12 mouse cellular contexts compared by ENCODE assay signal in genomic region chr4:3228476-3228875, GRCm38 (mm10). TPM values are rescaled to one million over a fixed set of nuclear protein-coding genes. Genes with fewer than 3 reads are reported as not detected.
DNase-seq lines count a peak whose midpoint lies in the region; ATAC-seq and TF ChIP-seq lines count a peak whose summit lies in the region.
"Had no signal": no experiment of that assay in that cellular context is flagged by ENCODE, and none has a peak within 500 bp of the region (broad histone marks: within the 10 kb centered on the region; RNA-seq: fewer than 3 reads in every experiment).

No protein-coding gene starts in this region.

- peaks cover 38% of the 10 kb centered on the region for H3K9me3 ChIP-seq in heart, embryonic 11.5 days (replicated peaks; ENCODE audit: control insufficient read depth, low read length)
- peaks cover 25% of the 10 kb centered on the region for H3K9me3 ChIP-seq in embryonic facial prominence, embryonic 15.5 days (replicated peaks)
- peaks cover 27% of the 10 kb centered on the region; the same call in 1 of the 2 replicates for H3K9me3 ChIP-seq in liver, embryonic 13.5 days (replicated peaks)

- TF ChIP-seq CTCF in left cerebral cortex, adult 2 months (IDR thresholded peaks at IDR 0.05): no peak

- DNase-seq in heart, adult 9 months (ENCODE audit: low spot score in 2 of 2): no peak
- DNase-seq in 3T3-L1 (ENCODE audit: low read depth, low spot score): peak; percentile 15
- DNase-seq in liver, embryonic 13.5 days: no peak
- no peak for DNase-seq in left cerebral cortex, adult 2 months (ENCODE audit: extremely low spot score in 1 of 2, low spot score in 2 of 2)
- no peak for DNase-seq in left cerebral cortex, adult 11 months (ENCODE audit: low spot score)
- DNase-seq in gastrocnemius, postnatal 4 days (ENCODE audit: low spot score in 2 of 2): no peak

- H3K27ac ChIP-seq in heart, embryonic 11.5 days (ENCODE audit: low read depth, low read length): no peak overlapping the region
- H3K27ac ChIP-seq in embryonic facial prominence, embryonic 15.5 days (replicated peaks): no peak overlapping the region
- H3K27ac ChIP-seq in liver, embryonic 13.5 days: no peak overlapping the region
- H3K27ac ChIP-seq in left cerebral cortex, adult 2 months: no peak overlapping the region
- H3K27ac ChIP-seq: heart, embryonic 13.5 days; liver, embryonic 15.5 days had no signal

- H3K9ac ChIP-seq in heart, embryonic 11.5 days (ENCODE audit: low read depth, low read length): no peak overlapping the region
- no peak overlapping the region for H3K9ac ChIP-seq in embryonic facial prominence, embryonic 15.5 days
- H3K9ac ChIP-seq in liver, embryonic 13.5 days: no peak overlapping the region
- H3K9ac ChIP-seq: heart, embryonic 13.5 days; liver, embryonic 15.5 days had no signal

- intact Hi-C loops in left cerebral cortex, adult 2 months (cut with DNase I): no loop called here

- no peaks in the 10 kb centered on the region for H3K27me3 ChIP-seq in heart, embryonic 11.5 days (ENCODE audit: control insufficient read depth, insufficient read depth, low read length)
- H3K27me3 ChIP-seq in embryonic facial prominence, embryonic 15.5 days: no peaks in the 10 kb centered on the region
- H3K27me3 ChIP-seq in liver, embryonic 13.5 days: peaks cover 5% of the 10 kb centered on the region; the same call in 1 of the 2 replicates
- H3K27me3 ChIP-seq: heart, embryonic 13.5 days had no signal

- ATAC-seq in heart, embryonic 11.5 days (replicated peaks; ENCODE audit: insufficient number of reproducible peaks, low FRiP score, low TSS enrichment): peak; percentile 14
- peak; percentile 13; the same call in 1 of the 2 replicates for ATAC-seq in embryonic facial prominence, embryonic 15.5 days (ENCODE audit: insufficient number of reproducible peaks, low FRiP score, low TSS enrichment, low read depth)
- peak; percentile 6; the same call in 1 of the 2 replicates for ATAC-seq in liver, embryonic 13.5 days (ENCODE audit: low read depth)

- H3K4me2 ChIP-seq in heart, embryonic 11.5 days: no peak overlapping the region
- no peak overlapping the region for H3K4me2 ChIP-seq in embryonic facial prominence, embryonic 15.5 days (replicated peaks)
- no peak overlapping the region for H3K4me2 ChIP-seq in liver, embryonic 13.5 days
- H3K4me2 ChIP-seq: heart, embryonic 13.5 days; liver, embryonic 15.5 days had no signal

- no peaks in the 10 kb centered on the region for H3K4me1 ChIP-seq in heart, embryonic 11.5 days (ENCODE audit: control insufficient read depth, insufficient read depth, low read length)
- H3K4me1 ChIP-seq in embryonic facial prominence, embryonic 15.5 days: no peaks in the 10 kb centered on the region
- H3K4me1 ChIP-seq in liver, embryonic 13.5 days (replicated peaks): peaks cover 13% of the 10 kb centered on the region
- H3K4me1 ChIP-seq: heart, embryonic 13.5 days had no signal

- H3K4me3 ChIP-seq in heart, embryonic 11.5 days (ENCODE audit: low read depth, low read length): no peak overlapping the region
- H3K4me3 ChIP-seq in embryonic facial prominence, embryonic 15.5 days (replicated peaks): no peak overlapping the region
- no peak overlapping the region for H3K4me3 ChIP-seq in liver, embryonic 13.5 days (replicated peaks)
- no peak overlapping the region for H3K4me3 ChIP-seq in left cerebral cortex, adult 2 months
- H3K4me3 ChIP-seq: heart, embryonic 13.5 days; liver, embryonic 15.5 days; myocyte had no signal

- no peaks in the 10 kb centered on the region for H3K36me3 ChIP-seq in heart, embryonic 11.5 days (ENCODE audit: control insufficient read depth, insufficient read depth, low read length)
- H3K36me3 ChIP-seq in embryonic facial prominence, embryonic 15.5 days: no peaks in the 10 kb centered on the region
- no peaks in the 10 kb centered on the region for H3K36me3 ChIP-seq in liver, embryonic 13.5 days
- H3K36me3 ChIP-seq: heart, embryonic 13.5 days; liver, embryonic 15.5 days had no signal

- 65% methylated on average over 4 of the region's 4 CpGs for WGBS in heart, embryonic 11.5 days (ENCODE audit: insufficient replicate concordance)
- WGBS in embryonic facial prominence, embryonic 15.5 days: 61% methylated on average over 4 of the region's 4 CpGs
- 49% methylated on average over 4 of the region's 4 CpGs for whole genome bisulfite sequencing in liver, embryonic 13.5 days (ENCODE audit: insufficient replicate concordance)

RNA-seq across cellular contexts. Expression of gene Vmn1r3, which starts 43.3 kb away (rescaled TPM):
- polyA plus RNA-seq in heart, embryonic 11.5 days (2014; fragmentation: Nextera tagmentation; extraction: Ambion mirVana): not detected in 2 replicates
- not detected in 2 replicates for polyA plus RNA-seq in embryonic facial prominence, embryonic 15.5 days (2015; fragmentation: Nextera tagmentation; extraction: Ambion mirVana)
- not detected in 2 replicates for polyA plus RNA-seq in liver, embryonic 13.5 days (2015; fragmentation: Nextera tagmentation; extraction: Ambion mirVana)
- total RNA-seq in left cerebral cortex, adult 2 months (2021): not detected
- not detected for total RNA-seq in gastrocnemius, postnatal 4 days (2021)
- polyA plus RNA-seq: heart, embryonic 13.5 days; large intestine, adult 2 months; liver, embryonic 15.5 days; myocyte had no signal
